Mouse (Mus musculus): Measurements from ENCODE around the gene Plekhh2. TPM values are rescaled to one million over a fixed set of nuclear protein-coding genes. Genes with fewer than 3 reads are reported as not detected.
"Not testable (repeated sequence)": the region's sequence is repeated elsewhere in the genome, so short reads cannot be mapped to it uniquely, and the experiment has no call there.

The Plekhh2 gene
- polyA plus RNA-seq, 1 experiment from 2014 or later = 1.7 TPM

- H3K27me3 ChIP-seq (replicated peaks; ENCODE audit: control insufficient read depth, insufficient read depth, low read length); H3K36me3 ChIP-seq (ENCODE audit: control insufficient read depth, insufficient read depth); H3K4me2 ChIP-seq (ENCODE audit: low read length); H3K9ac ChIP-seq (replicated peaks; ENCODE audit: low read depth, low read length); H3K4me1 ChIP-seq (replicated peaks; ENCODE audit: control insufficient read depth, insufficient read depth, low read length); H3K27ac ChIP-seq (ENCODE audit: low read length); ATAC-seq; H3K4me3 ChIP-seq (replicated peaks; ENCODE audit: low read length); H3K9me3 ChIP-seq (ENCODE audit: control insufficient read depth, low read length): not testable (repeated sequence)
Observed at GRCm38 (mm10) chr17:84564264-84564663, 52.6 kb downstream of the Plekhh2 start.

GRCm38 (mm10) chr17:84565762-84566161 is 54.1 kb downstream of the Plekhh2 start:
- no peak for ATAC-seq
- H3K4me1 ChIP-seq (replicated peaks; ENCODE audit: control insufficient read depth, insufficient read depth, low read length) = peaks cover 8% of the 10 kb centered on the region
- no peaks in the 10 kb centered on the region for H3K36me3 ChIP-seq (ENCODE audit: control insufficient read depth, insufficient read depth)
- no peaks in the 10 kb centered on the region for H3K9me3 ChIP-seq (ENCODE audit: control insufficient read depth, low read length)
- no peak overlapping the region for H3K9ac ChIP-seq (replicated peaks; ENCODE audit: low read depth, low read length)
- no peak overlapping the region for H3K4me3 ChIP-seq (replicated peaks; ENCODE audit: low read length)
- no peak overlapping the region for H3K4me2 ChIP-seq (ENCODE audit: low read length)
- WGBS = 88% methylated on average over 6 of the region's 6 CpGs
- no peaks in the 10 kb centered on the region for H3K27me3 ChIP-seq (replicated peaks; ENCODE audit: control insufficient read depth, insufficient read depth, low read length)
- no peak overlapping the region for H3K27ac ChIP-seq (ENCODE audit: low read length)

- WGBS = 36% methylated on average over 27 of the region's 27 CpGs
- H3K36me3 ChIP-seq (ENCODE audit: control insufficient read depth, insufficient read depth) = no peaks in the 10 kb centered on the region
- no peaks in the 10 kb centered on the region for H3K27me3 ChIP-seq (replicated peaks; ENCODE audit: control insufficient read depth, insufficient read depth, low read length)
- H3K9ac ChIP-seq (replicated peaks; ENCODE audit: low read depth, low read length) = no peak overlapping the region
- H3K27ac ChIP-seq (ENCODE audit: low read length) = no peak overlapping the region
- H3K4me2 ChIP-seq (ENCODE audit: low read length) = peak overlapping the region; percentile 37
- H3K9me3 ChIP-seq (ENCODE audit: control insufficient read depth, low read length) = no peaks in the 10 kb centered on the region
- ATAC-seq = peak; percentile 75
- H3K4me1 ChIP-seq (replicated peaks; ENCODE audit: control insufficient read depth, insufficient read depth, low read length) = peaks cover 8% of the 10 kb centered on the region
- 0 out of 2 replicates have a peak overlapping the region, but pooled peaks have one; percentile 8 for H3K4me3 ChIP-seq (replicated peaks; ENCODE audit: low read length)
Observed at GRCm38 (mm10) chr17:84566773-84567555, 55.3 kb downstream of the Plekhh2 start.

GRCm38 (mm10) chr17:84568807-84569206 is 57.1 kb downstream of the Plekhh2 start:
- H3K9ac ChIP-seq (replicated peaks; ENCODE audit: low read depth, low read length) = no peak overlapping the region
- no peak overlapping the region for H3K4me3 ChIP-seq (replicated peaks; ENCODE audit: low read length)
- no peak overlapping the region for H3K4me2 ChIP-seq (ENCODE audit: low read length)
- no peak overlapping the region for H3K27ac ChIP-seq (ENCODE audit: low read length)
- H3K27me3 ChIP-seq (replicated peaks; ENCODE audit: control insufficient read depth, insufficient read depth, low read length) = no peaks in the 10 kb centered on the region
- peaks cover 8% of the 10 kb centered on the region for H3K4me1 ChIP-seq (replicated peaks; ENCODE audit: control insufficient read depth, insufficient read depth, low read length)
- H3K9me3 ChIP-seq (ENCODE audit: control insufficient read depth, low read length) = no peaks in the 10 kb centered on the region
- H3K36me3 ChIP-seq (ENCODE audit: control insufficient read depth, insufficient read depth) = no peaks in the 10 kb centered on the region
- 95% methylated on average over 12 of the region's 12 CpGs for WGBS
- no peak for ATAC-seq

- Histone ChIP-seq H3K27me3 (replicated peaks; ENCODE audit: control insufficient read depth, insufficient read depth, low read length) (no peaks in the 10 kb centered on the region), H3K4me1 (replicated peaks; ENCODE audit: control insufficient read depth, insufficient read depth, low read length) (peaks cover 8% of the 10 kb centered on the region), H3K27ac (ENCODE audit: low read length) (no peak overlapping the region), H3K4me2 (ENCODE audit: low read length) (no peak overlapping the region), H3K36me3 (ENCODE audit: control insufficient read depth, insufficient read depth) (no peaks in the 10 kb centered on the region), H3K4me3 (replicated peaks; ENCODE audit: low read length) (no peak overlapping the region), H3K9me3 (ENCODE audit: control insufficient read depth, low read length) (no peaks in the 10 kb centered on the region), H3K9ac (replicated peaks; ENCODE audit: low read depth, low read length) (no peak overlapping the region)
- no peak for ATAC-seq
- WGBS = 67% methylated on average over 8 of the region's 8 CpGs
Observed at GRCm38 (mm10) chr17:84569770-84570169, 58.1 kb downstream of the Plekhh2 start.

- peak overlapping the region; percentile 38 for H3K4me2 ChIP-seq (ENCODE audit: low read length)
Observed at GRCm38 (mm10) chr17:84571629-84572028, 59.9 kb downstream of the Plekhh2 start.

GRCm38 (mm10) chr17:84573305-84573704 is 61.6 kb downstream of the Plekhh2 start:
- Histone ChIP-seq H3K27ac (ENCODE audit: low read length) (no peak overlapping the region), H3K4me1 (replicated peaks; ENCODE audit: control insufficient read depth, insufficient read depth, low read length) (no peaks in the 10 kb centered on the region), H3K36me3 (ENCODE audit: control insufficient read depth, insufficient read depth) (no peaks in the 10 kb centered on the region), H3K4me3 (replicated peaks; ENCODE audit: low read length) (no peak overlapping the region), H3K9ac (replicated peaks; ENCODE audit: low read depth, low read length) (no peak overlapping the region), H3K27me3 (replicated peaks; ENCODE audit: control insufficient read depth, insufficient read depth, low read length) (no peaks in the 10 kb centered on the region), H3K4me2 (ENCODE audit: low read length) (no peak overlapping the region), H3K9me3 (ENCODE audit: control insufficient read depth, low read length) (no peaks in the 10 kb centered on the region)
- no peak for ATAC-seq
- WGBS = 94% methylated on average over 9 of the region's 9 CpGs

More at GRCm38 (mm10) chr17:84571629-84572028, 59.9 kb downstream of the Plekhh2 start:
- Histone ChIP-seq H3K27me3 (replicated peaks; ENCODE audit: control insufficient read depth, insufficient read depth, low read length) (no peaks in the 10 kb centered on the region), H3K4me1 (replicated peaks; ENCODE audit: control insufficient read depth, insufficient read depth, low read length) (peaks cover 7% of the 10 kb centered on the region), H3K27ac (ENCODE audit: low read length) (no peak overlapping the region), H3K9me3 (ENCODE audit: control insufficient read depth, low read length) (no peaks in the 10 kb centered on the region), H3K9ac (replicated peaks; ENCODE audit: low read depth, low read length) (no peak overlapping the region), H3K36me3 (ENCODE audit: control insufficient read depth, insufficient read depth) (no peaks in the 10 kb centered on the region), H3K4me3 (replicated peaks; ENCODE audit: low read length) (peak overlapping the region; percentile 19)
- WGBS = 56% methylated on average over 18 of the region's 18 CpGs
- ATAC-seq = peak; percentile 55; the same call in 1 of the 2 replicates

- Histone ChIP-seq H3K9me3 (ENCODE audit: control insufficient read depth, low read length) (no peaks in the 10 kb centered on the region), H3K36me3 (ENCODE audit: control insufficient read depth, insufficient read depth) (no peaks in the 10 kb centered on the region), H3K4me1 (replicated peaks; ENCODE audit: control insufficient read depth, insufficient read depth, low read length) (no peaks in the 10 kb centered on the region), H3K4me2 (ENCODE audit: low read length) (no peak overlapping the region), H3K27ac (ENCODE audit: low read length) (no peak overlapping the region), H3K9ac (replicated peaks; ENCODE audit: low read depth, low read length) (no peak overlapping the region), H3K4me3 (replicated peaks; ENCODE audit: low read length) (no peak overlapping the region), H3K27me3 (replicated peaks; ENCODE audit: control insufficient read depth, insufficient read depth, low read length) (no peaks in the 10 kb centered on the region)
- WGBS = 90% methylated on average over 5 of the region's 5 CpGs
- ATAC-seq = no peak
Observed at GRCm38 (mm10) chr17:84573940-84574339, 62.2 kb downstream of the Plekhh2 start.

GRCm38 (mm10) chr17:84575108-84575507 is 63.4 kb downstream of the Plekhh2 start:
- WGBS = 82% methylated on average over 5 of the region's 5 CpGs
- Histone ChIP-seq H3K4me3 (replicated peaks; ENCODE audit: low read length) (no peak overlapping the region), H3K4me1 (replicated peaks; ENCODE audit: control insufficient read depth, insufficient read depth, low read length) (no peaks in the 10 kb centered on the region), H3K27me3 (replicated peaks; ENCODE audit: control insufficient read depth, insufficient read depth, low read length) (no peaks in the 10 kb centered on the region), H3K9me3 (ENCODE audit: control insufficient read depth, low read length) (no peaks in the 10 kb centered on the region), H3K9ac (replicated peaks; ENCODE audit: low read depth, low read length) (no peak overlapping the region), H3K4me2 (ENCODE audit: low read length) (no peak overlapping the region), H3K36me3 (ENCODE audit: control insufficient read depth, insufficient read depth) (no peaks in the 10 kb centered on the region), H3K27ac (ENCODE audit: low read length) (no peak overlapping the region)
- no peak for ATAC-seq

Measured in forebrain, embryonic 16.5 days (tissue).